Mouse (Mus musculus) yolk sac, embryonic 10.5 days (tissue): ENCODE data around the gene Abhd12b.

ENCODE experiments used
- DNase-seq: peaks from one replicate; pipeline ENCODE4 v3.0.0-alpha.2; 2017; ENCODE audit warnings: low spot score

The Abhd12b gene

GRCm38 (mm10) chr12:70153842-70154241 is at the start of gene Abhd12b:
Gene Abhd12b, plus strand, starts transcription at chr12:70154142.
- DNase-seq: no peak

GRCm38 (mm10) chr12:70104199-70104598 is 49.7 kb upstream of the Abhd12b start:
- no peak for DNase-seq

DNA sequence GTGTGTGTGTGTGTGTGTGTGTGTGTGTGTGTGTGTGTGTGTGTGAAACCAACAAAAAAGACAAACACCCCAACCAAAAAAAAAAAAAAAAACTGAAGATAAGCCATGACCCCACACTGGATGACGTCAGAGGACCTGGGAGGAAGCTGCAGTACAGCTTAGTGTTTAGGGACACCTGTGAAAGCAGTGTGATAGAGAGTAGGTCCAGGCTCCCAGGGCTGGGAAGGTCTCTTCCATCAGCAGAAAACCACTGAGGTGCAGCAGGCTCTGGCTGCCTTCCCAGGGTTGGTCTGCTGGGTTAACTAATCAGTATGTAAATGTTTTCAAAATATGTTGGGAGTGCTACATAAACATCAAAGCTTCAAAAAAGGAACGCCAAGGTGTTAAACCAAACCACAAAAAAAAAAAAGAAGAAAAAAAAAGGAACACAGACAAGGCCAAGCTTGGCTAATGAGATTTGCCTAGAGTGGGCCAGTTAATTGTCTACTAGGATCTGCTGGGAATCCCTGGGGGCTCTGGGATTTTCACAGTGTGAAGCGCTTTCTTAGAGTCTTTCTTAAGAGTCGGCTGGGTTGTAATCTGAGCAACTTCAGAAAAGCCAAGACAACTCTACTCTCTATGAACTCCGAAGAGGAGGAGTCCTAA is 49.0 kb upstream of the Abhd12b start:
- no peak for DNase-seq

DNA sequence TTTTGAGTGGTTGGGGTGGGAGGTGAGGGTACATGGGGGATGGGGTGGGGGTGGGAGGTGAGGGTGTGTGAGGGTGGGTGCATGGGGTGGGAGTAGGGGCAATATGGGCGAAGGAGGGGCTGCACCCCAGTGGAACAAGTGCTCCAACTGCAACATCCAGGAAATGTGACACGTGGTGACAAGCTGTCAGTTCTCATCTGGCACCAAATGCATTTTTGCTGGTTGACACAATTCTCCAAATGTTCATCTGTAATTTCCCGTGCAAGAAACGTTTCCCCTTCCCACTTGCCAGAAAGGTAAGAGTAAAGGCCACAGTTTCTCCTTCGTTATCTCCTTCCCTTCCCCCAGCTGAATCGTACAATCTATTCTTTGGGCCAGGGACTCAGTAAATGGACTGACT is 48.1 kb upstream of the Abhd12b start:
- no peak for DNase-seq

- DNase-seq: no peak
Observed at GRCm38 (mm10) chr12:70106508-70106907, 47.4 kb upstream of the Abhd12b start.

- no peak for DNase-seq
Observed at GRCm38 (mm10) chr12:70108104-70108503, 45.8 kb upstream of the Abhd12b start.

DNA sequence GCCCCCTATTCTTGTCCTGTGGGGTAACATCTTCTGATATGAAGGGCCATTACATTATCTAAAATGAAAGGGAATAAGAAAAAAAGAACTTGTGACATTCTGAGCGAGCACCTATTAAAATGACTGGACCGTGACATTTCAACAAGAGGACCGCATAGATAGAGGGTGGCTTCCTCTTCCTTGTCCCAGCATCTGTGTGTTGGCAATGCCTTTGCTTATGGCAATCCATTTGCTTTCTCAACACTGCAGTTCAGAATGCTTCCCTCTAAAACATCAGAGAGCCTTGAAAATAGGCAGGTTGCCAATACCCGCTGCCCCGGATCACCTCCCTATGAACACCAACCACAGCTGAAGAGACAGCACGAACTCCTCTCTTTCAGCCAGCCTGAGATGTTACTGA is 44.0 kb upstream of the Abhd12b start:
- no peak for DNase-seq

DNA sequence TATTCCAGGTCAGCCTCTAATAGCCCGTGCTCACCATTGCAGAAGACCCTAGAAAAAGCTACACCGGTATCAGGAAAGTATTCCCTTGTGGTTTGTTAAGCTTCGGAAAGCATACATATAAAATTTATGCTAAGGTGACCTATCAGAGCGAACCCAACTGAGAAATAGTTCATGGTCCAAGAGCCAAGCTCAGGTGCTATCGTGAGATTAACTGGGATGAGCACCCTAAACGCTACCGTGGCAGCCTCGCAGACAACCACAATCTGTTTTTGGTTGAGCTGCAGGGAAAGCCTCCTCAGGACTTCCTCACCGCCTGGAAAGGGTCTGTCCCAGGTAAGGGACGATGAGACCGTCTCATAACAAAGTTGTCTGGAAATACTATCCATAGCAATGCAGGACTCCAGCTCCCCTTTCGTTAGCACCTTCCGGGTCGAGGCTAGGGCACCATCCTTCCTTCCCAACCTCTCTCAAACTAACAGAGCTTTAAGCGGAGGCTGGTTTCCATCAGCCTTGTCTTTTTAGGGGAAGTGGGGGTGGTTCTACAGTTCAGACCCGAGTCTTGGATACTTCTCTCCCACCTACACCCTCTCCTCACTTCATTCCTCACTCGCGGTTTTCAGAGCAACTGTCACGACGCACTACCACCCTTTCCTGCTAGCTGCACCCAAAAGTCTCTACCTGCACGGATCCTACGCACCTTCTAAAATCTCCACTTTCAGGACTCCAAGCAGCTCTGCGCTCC is 43.4 kb upstream of the Abhd12b start:
- DNase-seq: no peak

DNA sequence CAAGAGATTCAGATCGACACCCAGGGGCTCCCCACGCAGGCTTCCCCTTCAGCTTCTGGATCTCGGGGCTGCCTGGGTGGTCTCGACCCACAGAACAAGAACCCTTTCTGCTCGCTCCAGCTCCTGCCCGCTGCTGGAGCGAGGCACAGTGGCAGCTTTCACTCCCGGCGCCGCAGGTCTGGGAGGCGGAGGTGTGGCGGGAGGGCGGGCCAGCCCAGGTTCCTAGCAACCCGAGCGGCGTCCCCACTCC is 42.9 kb upstream of the Abhd12b start:
- DNase-seq: no peak

DNA sequence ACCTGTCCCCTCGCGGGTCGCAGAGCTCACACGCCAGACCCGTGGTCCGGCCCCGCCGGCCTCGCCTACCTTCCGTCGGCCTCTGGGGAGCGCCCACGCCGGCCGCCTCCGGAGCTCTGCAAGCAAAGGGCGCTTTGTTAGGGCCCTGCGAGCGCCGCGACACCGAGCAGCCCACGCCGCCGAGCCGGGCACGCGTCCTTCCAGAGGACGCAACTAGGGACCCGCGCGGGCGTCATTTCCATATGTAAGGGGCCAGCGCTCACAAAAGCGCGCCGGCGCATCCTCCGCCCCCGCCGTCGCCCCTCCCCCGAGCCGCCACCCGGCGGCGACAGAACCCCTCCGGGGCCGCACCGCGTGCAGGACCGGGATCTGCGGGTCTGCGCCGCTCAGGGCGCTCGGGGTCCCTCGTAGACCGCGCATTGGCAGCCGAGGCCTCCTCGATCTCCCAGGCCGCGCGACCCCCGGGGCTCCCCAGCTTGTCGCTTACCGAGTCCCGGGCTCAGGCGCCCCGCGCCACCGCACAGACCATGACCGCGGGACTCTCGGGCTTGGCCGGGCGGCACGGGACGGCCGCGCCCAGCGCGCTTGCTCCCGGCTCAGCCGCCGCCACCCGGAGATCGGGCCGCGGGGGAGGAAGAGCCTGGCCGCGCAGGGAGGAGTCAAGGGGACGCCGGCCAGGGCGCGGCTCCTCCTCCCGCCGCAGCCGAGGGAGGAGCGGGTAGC is 42.4 kb upstream of the Abhd12b start:
- DNase-seq: peak; percentile 78

GRCm38 (mm10) chr12:70112090-70112383 is 41.9 kb upstream of the Abhd12b start:
- DNase-seq: no peak

- no peak for DNase-seq
Observed at GRCm38 (mm10) chr12:70113351-70113750, 40.6 kb upstream of the Abhd12b start, which contains the start of gene Nin. Gene Nin, minus strand, starts transcription at chr12:70113717.

GRCm38 (mm10) chr12:70117146-70117545 is 36.8 kb upstream of the Abhd12b start:
- no peak for DNase-seq

- DNase-seq: no peak
Observed at GRCm38 (mm10) chr12:70118721-70119345, 35.1 kb upstream of the Abhd12b start.

- no peak for DNase-seq
Observed at GRCm38 (mm10) chr12:70119552-70119951, 34.4 kb upstream of the Abhd12b start.

DNA sequence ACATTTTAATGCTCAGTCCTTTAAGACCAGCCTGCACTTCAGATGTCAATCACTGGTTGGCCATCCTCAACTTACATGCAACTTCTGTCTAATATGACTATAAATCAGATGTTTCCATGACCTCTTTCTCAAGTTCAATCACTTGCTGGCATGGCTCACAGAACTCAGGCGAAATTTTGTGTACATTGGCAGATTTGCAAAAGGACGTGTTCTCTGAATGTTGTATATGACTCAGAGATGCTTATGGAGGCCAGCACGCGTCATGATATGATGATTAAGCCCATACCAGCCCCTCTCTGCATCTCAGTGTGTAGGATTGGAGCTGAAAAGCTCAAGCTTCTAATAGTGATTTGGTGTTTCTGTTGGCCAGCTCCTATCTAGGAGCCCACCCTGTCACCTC is 27.3 kb upstream of the Abhd12b start:
- no peak for DNase-seq

DNA sequence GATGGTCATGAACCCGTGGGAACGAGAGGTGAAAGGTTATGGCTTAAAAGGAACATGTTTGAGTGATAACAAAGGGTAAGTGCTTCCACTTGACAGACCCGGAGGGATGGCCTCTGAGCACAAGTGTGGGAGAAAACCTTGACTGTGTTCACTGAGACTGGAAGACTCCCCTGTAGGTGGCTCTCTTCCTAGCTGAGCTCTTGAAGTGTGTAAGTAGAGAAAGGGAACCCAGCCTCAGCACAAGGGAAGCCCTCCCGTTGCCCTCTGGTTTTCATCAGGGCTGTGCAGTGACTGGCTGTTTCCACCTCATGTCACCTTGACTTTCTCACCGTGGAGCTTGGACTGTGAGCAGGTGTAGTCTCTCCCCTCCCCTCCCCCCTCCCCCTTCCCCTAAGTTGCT is 24.8 kb upstream of the Abhd12b start:
- no peak for DNase-seq

DNA sequence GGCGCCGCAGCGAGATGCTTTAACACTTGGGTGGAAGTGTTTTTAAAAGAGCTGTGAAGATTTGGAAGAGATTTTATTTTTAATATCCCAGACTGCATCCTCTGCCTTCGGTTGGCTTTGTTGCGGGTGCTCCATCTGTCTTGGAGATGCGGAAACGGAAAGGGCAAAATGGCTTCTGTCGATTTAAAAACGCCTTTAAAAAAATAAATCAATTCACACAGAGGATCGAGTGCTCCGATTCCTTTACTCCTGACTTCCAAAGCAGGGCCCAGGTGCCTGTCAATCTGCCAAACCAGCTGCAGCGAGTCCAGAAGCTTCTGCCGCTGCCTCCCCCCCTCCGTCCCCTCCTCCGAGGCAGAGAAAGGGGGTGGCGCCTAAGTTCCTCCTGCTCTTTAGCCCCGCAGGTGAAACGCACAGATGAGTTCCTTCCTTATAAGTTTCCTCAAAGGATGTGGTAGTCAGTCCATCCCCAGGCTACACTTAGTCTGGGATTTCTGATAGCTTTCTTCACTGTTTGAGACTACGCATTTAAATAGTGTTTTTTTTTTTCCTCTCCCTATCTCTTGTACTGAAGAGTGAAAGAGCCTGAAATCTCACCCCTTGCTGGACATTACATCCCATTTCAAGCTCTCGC is 22.8 kb upstream of the Abhd12b start:
- no peak for DNase-seq

DNA sequence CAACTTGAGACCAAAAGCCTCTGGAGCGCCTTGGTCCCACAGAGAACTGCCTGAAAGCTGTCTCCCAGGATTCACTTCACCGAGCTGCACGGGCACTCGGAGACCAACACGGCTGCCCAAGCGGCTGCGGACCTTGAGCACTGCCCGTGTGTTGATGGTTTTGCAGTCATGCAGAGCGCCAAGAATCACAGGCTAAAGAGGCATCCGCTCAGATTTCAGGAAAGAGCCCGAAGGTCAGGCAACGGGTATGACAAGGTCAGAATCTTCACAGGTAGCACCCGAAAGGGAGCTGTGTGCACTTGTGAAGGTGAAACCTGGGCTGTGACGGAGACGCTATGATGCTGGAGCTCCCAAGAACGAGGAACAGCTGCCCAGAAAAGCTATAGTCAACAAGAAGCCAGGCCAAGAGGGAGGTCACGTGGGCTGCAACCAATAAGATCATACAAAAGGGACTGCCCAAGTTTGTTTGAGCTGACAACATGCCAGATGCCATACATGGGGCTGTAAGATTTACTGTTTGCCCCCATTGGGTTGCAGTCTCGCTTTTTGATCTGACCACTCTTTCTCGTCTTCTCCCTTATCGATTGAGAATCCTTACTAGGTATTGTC is 19.2 kb upstream of the Abhd12b start:
- no peak for DNase-seq

- no peak for DNase-seq
Observed at GRCm38 (mm10) chr12:70136185-70136756, 17.7 kb upstream of the Abhd12b start.

GRCm38 (mm10) chr12:70137095-70137494 is 16.8 kb upstream of the Abhd12b start:
- DNase-seq: no peak

DNA sequence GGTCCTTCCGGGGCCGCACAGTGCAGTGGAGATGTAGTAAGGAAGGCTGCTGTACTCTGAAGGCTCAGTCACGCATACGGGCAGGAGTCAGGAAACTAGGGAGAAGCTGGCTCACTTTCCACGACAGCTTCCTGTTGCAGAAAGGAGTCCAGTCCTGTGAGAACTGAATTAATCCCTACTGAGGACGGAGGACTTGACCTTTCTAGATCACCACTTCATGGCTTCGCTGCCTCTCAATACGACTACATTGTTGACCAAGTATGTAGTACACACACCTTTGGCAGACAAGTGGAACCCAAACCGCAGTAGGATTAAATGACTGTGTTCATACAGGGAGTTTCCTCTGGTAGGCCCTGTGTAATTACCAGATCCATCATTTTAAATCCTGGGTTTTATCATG is 16.3 kb upstream of the Abhd12b start:
- no peak for DNase-seq
